Mouse (Mus musculus): ENCODE measurements around the gene Gm11213.

DNA sequence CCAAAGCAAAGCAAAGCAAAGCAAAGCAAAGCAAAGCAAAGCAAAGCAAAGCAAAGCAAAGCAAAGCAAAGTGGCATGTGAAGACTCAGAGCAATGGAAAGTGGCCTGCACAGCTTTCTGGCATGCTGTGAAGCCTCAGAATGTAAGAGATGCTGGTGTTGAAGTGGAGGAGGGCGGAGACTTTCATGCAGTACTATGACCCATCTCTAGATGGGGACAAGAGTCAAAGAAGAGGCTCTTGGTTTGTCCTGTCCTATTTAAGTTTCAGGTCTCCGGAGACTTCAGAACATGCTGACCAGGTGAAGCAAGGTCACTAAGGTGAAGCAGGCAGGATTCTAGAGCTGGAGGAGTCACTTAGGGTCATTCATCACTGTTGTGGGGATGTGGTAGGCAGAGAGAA lies 16.8 kb upstream of the Gm11213 start:
- TF ChIP-seq POLR2A (IDR thresholded peaks at IDR 0.05; ENCODE audit: control insufficient read depth, low read depth, low read length) (no peak), CTCF (IDR thresholded peaks at IDR 0.05; ENCODE audit: control insufficient read depth, insufficient read depth, insufficient replicate concordance, low read depth, low read length) (no peak)
